Mouse (Mus musculus) left cerebral cortex, postnatal 4 days (tissue): Measurements from ENCODE around the gene Snx11. TPM values are rescaled to one million over a fixed set of nuclear protein-coding genes. Genes with fewer than 3 reads are reported as not detected.

Source experiments
- DNase-seq: peaks from one replicate; pipeline ENCODE4 v3.0.0-alpha.2; 2022
- intact Hi-C: fragments of 180-260 bp; cut with DNase I; formaldehyde crosslinking; loops from one replicate; pipeline ENCODE4 v1.15.1; 2025
- total RNA-seq, 2 experiments: library from RNA; stranded (reverse); gene quantifications; 2 replicates each; pipeline ENCODE4 v1.2.3; 2021

The Snx11 gene
- total RNA-seq, 2 experiments from 2014 or later: 46.3 to 50.4 TPM

DNA sequence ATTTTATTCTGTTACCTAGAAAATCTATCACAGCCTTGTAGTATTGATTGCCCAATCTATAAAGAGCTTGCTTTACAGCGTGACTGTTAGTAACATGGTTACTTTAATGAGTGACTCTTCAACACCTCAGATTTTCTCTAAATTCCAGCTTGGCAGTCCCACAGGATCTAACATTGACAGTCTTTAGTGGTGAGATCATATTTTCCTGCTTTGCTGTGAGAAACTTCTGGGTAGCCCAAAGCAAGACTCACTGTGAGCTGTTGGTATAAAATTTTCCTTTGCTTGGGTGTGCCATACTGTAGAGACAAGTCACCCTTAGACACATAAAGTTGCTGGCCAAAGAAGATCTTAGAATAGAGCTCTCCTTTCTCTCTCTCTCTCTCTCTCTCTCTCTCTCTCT, 51.5 kb downstream of the Snx11 start:
- no peak for DNase-seq
- intact Hi-C loops: no loop called here

DNA sequence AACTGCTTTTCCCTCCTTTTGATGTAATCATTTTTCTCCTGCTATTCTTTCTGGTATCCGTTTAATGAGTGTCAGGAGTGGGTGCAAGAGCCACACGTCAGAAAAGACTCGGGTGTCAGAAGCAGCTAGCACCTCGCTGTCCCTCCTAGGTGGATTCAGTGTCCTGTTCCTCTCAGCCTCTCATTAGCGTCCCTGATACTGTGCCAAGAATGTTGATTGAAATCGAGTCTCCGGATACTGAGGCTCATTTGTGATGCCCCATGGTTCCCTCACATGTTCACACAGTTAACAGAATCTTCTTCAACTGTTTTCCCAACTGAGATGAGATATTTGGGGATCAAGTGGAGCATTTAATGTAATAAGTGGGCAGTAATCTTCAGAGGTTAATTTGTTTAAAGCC, 58.8 kb downstream of the Snx11 start:
- no peak for DNase-seq
- intact Hi-C loops: no loop called here

Other genes starting within 250 kb of the Snx11 start
- 10 to 100 TPM; 79.3 to 79.5 TPM for gene Cbx1, start 11.6 kb upstream of the Snx11 start, total RNA-seq
- gene Nfe2l1, start 52.4 kb upstream of the Snx11 start, total RNA-seq: 100 to 1,000 TPM; 108 to 115 TPM
- 1 to 10 TPM; 4.1 to 5.9 TPM for gene Copz2, start 72.3 kb upstream of the Snx11 start, total RNA-seq
- gene Cdk5rap3, start 138.9 kb upstream of the Snx11 start, total RNA-seq: 10 to 100 TPM; 63.3 to 65.4 TPM
- gene Prr15l, start 150.5 kb upstream of the Snx11 start, total RNA-seq: not detected
- 10 to 100 TPM; 11.7 to 15.1 TPM for gene Pnpo, start 166.4 kb upstream of the Snx11 start, total RNA-seq
- 10 to 100 TPM in 1 of 2 experiments, 1 to 10 TPM in 1; 9.5 to 11.5 TPM for gene Sp2, start 205.4 kb upstream of the Snx11 start, total RNA-seq
- gene Sp6, start 235.8 kb upstream of the Snx11 start, total RNA-seq: 1 to 10 TPM in 1 of 2 experiments, under 1 TPM in 1; 0.92 to 1.1 TPM